Mouse (Mus musculus) thymus, adult 18-20 months (tissue): ENCODE measurements around the gene Bckdk.
A peak's percentile ranks its signal among the peaks of the same experiment; 100 is the strongest.

Experiments used
- DNase-seq, 2 experiments: peaks; one replicate each; pipeline ENCODE4 v3.0.0; 2022; ENCODE audit warnings: mixed read lengths in 2 of 2

Bckdk gene

DNA sequence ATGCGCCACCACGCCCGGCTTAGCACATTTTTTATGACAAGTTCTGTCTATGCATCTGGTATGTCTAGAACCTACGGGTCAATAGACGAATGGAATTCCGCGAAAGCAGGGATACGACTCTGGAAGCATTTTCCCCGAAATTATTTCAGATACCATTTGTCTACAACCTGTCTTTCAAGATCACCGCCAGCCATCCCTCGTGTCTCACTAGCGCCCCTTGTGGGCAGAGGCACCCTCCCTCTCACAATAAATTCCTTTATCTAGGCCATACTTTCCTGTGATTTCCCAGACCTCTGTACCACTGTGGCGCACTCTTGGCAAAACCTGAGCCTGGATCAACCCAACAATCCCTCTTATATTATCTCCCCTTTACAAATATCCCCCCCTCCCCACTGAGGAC lies 7.5 kb upstream of the Bckdk start:
- DNase-seq = peak in 1 of 2 experiments; percentile 53

DNA sequence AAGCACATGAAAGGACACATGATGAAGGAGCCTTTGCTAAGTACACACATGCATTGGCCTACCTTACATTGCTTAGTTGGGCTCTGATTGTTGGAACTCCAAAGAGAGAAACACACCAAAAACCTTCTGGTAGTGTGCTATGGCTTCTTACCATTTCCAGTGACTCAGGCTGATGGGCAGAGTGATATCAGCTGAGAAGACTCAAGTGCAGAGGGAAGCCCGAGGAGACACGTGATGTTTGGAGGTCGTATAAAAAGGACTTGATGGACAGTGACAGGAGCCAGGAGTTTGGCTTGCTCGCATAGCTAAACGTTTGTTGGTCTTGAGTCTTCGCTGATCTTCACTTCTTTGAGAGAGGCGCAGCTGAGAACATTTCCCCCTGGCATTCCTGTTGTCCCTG lies 6.3 kb upstream of the Bckdk start:
- no peak for DNase-seq

DNA sequence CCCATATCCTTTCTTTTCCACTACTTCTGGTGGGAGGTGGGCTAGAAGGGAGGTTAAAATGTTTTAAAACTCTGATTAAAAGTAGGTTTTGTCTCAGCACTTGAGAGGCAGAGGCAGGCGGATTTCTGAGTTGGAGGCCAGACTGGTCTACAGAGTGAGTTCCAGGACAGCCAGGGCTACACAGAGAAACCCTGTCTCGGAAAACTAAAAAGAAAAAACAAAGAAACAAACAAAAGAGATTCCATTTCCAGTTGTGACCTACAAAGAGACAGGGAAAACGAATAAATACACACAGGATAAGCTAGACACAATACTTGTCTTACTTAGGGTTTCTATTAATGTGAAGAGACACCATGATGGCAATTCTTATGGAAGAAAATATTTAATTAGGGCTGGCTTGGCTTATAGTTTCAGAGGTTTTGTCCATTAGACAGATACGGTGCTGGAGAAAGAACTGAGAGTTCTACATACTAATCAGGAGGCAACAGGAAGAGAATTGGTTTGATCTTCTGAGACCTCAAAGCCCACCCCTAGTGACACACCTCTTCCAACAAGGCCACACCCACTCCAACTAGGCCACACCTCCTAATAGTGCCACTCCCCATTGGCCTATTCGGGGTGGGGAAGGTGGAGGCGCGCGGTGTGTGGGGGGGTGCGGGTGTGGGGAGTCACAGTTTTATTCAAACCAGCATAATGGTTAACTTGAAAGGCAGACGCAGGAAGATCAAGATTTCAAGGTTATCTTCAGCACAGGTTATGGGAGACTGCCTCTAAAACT lies 5.5 kb upstream of the Bckdk start:
- no peak for DNase-seq

DNA sequence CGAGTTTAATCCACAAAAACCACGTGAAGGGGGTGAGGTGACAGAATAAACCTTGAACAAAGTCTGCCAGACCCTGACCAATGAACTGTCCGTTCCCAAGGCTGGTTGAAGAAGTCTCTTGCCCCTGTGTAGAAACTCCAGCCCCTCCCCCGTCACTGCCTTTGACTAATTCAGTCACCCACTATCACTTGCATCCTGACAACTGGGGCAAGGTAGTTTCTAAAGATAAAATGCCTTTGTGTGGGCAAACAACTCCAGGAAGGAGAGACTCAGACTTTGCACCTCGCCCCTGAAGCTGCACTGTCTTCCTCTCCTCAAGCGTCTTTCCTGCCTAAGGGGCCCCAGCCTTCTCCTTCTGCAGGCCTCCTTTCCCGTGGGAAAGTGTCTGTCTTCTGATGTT lies 3.9 kb upstream of the Bckdk start:
- DNase-seq = no peak

DNA sequence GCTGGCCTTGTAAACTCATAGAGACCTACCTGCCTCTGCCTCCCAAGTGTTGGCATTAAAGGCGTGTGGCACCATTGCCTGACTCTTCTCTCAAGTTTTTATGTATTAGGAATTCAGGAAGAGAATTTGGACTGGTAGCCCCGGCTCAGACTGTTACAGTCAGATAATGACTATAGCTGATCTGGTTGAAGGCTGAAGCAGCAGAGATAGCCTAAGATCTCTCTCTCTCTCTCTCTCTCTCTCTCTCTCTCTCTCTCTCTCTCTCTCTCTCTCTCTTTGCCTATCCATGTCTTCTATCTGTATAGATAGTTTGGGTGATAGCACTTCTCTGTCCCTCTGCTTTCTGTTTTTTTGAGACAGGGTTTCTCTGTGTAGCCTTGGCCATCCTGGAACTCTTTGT lies 2.1 kb upstream of the Bckdk start:
- no peak for DNase-seq

GRCm38 (mm10) chr7:127907939-127908338 lies 4.1 kb downstream of the Bckdk start:
- DNase-seq = no peak

GRCm38 (mm10) chr7:127908656-127909055 lies 4.8 kb downstream of the Bckdk start:
- DNase-seq = no peak

DNA sequence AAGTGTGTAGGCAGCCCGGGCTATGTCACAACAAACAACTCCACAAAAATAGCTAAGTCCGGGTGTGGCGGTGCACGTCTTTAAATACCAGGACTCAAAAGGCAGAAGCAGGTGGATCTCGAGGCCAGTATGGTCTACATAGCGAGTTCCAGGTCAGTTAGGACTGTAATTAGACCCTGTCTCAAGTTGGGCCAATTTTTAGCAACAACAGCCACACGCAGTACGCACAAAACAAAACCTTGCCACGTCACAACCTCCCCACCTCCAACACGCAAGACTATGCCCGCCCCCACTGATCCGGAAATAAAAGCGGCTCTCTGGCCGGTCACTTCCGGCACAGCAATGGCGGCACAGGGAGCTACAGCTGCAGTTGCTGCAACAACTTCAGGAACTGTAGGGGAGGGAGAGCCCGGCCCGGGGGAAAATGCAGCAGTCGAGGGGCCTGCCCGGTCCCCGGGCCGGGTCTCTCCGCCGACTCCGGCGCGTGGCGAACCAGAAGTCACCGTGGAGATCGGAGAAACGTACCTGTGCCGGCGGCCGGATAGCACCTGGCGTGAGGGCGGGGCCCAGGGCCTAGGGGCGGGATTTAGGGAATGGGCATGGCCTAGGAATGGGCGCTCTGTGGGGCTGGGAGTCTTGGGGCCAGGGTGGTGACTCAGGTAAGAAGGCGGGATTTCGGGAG lies 8.4 kb downstream of the Bckdk start, which contains the start of gene Kat8:
Kat8 (plus strand) TSS at position 327 of the 682 bp plus-strand sequence.
- DNase-seq = peak; percentile 65 to 72

DNA sequence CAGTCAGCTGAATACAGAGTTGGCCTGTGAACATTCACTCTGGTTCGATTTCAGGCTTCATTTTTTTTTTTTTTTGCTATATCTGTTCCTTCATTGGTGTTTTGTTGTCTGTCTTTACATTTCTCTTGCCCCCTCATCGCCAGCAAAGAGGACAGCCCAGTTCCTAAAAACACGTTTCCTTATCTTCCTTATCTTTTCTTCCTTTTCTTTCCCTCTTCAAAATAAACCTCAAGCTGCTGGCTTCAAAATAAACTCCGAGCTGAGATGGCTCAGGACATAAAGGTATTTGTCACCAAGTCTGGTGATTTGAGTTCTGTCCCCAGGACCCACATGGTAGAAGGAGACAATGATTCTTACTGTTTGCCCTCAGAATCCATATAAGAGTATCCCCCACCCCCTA lies 9.1 kb downstream of the Bckdk start:
- no peak for DNase-seq

DNA sequence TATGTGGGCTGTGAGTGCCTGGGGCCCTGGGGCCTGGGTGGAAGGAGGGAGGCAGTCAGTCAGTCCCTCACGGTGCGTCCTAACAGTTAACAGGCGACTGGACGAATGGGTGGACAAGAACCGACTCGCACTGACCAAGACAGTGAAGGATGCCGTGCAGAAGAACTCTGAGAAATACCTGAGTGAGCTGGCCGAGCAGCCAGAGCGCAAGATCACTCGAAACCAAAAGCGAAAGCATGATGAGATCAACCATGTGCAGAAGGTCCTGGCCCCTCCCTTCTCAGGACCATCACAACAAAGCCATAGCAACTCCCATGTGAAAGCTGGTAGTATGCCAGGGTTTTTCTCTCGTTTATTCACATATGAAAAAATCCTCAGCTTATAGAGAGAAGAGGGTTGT lies 11.4 kb downstream of the Bckdk start:
- DNase-seq = no peak

DNA sequence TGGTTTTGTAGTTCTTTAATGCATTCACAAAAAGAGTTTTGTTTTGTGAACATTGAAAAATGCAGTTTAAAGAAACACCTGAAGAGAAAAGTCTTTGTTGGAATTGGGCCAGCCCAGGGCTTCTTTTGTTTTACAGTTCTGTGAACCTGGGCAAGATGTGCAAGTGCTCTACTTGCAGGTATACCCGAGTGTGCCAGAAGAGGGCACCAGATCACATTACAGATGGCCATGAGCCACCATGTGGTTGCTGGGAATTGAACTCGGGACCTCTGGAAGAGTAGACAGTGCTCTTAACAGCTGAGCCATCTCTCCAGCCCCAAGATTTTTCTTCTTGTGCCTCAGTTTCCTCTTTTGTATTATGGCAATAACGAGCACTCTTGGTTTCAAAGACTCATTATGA lies 14.3 kb downstream of the Bckdk start:
- no peak for DNase-seq

DNA sequence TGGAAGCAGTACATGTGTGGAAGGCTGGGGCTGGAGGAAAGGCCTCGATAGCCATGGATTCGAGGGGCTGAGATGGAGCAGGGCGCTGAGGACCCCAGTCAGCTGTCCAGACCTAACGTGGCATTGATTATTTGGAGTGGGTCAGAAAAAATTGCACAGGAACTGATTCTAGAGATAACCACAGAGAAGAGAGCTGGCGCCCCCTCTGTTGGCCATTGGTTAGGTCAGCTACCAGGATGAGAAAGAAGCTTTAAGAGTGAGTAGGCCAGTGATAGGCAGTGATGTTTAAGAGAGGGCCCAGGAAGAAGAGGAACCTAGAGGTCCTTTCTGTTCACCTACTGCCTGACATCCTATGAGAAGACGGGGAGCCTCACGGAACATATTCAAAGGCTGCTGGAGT lies 15.4 kb downstream of the Bckdk start:
- DNase-seq = no peak

DNA sequence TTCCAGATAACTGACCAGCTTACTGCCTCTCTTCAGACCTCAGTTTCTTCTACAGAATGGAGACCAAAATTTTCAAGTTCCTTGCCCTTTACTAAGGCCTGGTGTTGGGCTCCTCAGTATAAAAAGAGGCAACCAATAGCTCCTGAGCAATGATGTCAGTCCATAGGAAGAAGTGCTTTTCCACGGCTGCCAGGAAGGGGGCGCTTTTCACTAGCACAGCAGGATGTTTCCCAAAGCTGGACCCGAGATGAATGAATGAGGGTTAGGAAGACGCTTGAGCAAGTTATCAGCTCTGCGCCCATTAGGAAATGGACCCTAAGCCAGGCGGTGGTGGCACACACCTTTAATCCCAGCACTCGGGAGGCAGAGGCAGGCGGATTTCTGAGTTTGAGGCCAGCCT lies 17.6 kb downstream of the Bckdk start:
- no peak for DNase-seq

GRCm38 (mm10) chr7:127922451-127923275 lies 18.8 kb downstream of the Bckdk start:
- DNase-seq = no peak

- DNase-seq = no peak
Measured at GRCm38 (mm10) chr7:127923714-127924113, 19.8 kb downstream of the Bckdk start.

DNA sequence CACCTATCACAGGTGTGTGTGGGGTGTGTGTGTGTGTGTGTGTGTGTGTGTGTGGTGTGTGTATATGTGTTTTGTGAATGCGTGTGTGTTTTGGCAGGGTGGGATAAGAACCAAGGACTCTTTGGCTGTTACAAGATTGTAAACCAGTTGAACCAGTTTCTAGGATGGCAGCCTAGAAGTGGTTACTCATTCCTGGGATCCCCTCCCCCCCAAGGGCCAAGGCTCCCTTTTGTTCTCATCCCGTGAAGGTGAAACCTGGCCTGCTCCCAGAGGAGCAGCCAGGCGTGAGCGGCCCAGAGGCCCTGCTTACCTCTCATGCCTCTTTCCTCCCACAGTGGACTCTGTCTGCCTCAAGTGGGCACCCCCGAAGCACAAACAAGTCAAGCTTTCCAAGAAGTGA lies 21.4 kb downstream of the Bckdk start:
- DNase-seq = no peak

- DNase-seq = no peak
Measured at GRCm38 (mm10) chr7:127926066-127926465, 22.2 kb downstream of the Bckdk start.

GRCm38 (mm10) chr7:127926846-127927245 lies 23.0 kb downstream of the Bckdk start:
- no peak for DNase-seq

DNA sequence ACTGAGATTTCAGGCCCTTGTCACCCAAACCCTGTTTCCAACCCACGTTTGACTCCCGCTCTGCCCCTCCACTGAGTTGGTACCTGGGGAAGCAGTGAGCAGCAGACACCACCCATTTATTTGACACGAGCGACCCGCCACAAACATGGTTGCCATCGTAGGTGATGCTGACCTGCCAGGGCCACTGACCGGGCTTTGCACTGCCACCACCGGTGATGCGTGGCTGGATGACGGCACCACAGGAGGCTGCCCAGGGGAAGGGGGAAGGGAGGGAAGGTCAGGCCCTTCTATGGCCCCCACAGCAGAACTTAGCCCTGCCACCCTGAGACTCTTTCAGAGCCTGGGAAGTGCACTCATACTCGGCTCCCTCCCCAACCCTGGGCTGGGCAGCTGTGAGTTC lies 23.8 kb downstream of the Bckdk start:
- no peak for DNase-seq

DNA sequence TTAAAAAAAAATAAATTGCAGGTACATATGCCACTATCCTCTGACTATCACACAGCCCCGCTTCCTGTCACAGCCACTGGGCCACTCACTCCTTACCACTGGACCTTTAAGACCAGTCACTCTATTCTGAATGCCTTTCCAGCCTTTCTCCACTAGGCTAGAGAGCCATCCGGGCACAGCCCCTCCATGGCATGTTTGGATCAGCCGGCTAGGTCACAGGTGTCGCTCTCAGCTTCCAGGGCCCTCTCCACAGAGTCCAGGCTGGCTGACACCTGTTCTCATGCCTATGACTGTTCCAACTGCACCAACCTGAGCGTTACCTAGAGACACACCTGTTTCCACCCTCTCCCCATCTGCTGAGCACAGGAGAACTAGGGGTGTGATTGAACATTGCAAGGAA lies 24.7 kb downstream of the Bckdk start:
- DNase-seq = no peak

GRCm38 (mm10) chr7:127929923-127930322 lies 26.0 kb downstream of the Bckdk start, which contains the start of gene Prss8:
Gene Prss8, minus strand, starts transcription at chr7:127930104.
- DNase-seq = no peak

DNA sequence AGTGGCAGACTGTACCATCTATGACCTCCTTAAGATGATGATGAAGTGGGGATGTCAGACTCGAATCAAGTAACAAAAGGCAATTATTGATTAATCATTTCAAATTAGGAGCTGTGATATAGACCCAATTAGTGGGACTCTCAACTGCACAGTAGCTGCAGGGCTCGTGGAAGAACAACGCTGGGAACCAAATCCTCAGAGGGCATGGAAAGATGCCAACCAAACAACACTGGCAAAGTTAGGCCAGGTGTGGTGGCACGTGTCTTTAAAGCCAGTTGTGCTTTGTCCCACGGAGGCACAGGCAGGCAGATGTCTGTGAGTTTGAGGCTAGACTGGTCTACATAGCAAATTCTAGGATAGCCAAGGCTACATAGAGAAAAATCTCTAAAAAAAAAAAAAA lies 26.8 kb downstream of the Bckdk start:
- no peak for DNase-seq

GRCm38 (mm10) chr7:127931351-127932135 lies 27.7 kb downstream of the Bckdk start:
- DNase-seq = no peak
